Mouse (Mus musculus): ENCODE data around the gene Cdyl.

The Cdyl gene

DNA sequence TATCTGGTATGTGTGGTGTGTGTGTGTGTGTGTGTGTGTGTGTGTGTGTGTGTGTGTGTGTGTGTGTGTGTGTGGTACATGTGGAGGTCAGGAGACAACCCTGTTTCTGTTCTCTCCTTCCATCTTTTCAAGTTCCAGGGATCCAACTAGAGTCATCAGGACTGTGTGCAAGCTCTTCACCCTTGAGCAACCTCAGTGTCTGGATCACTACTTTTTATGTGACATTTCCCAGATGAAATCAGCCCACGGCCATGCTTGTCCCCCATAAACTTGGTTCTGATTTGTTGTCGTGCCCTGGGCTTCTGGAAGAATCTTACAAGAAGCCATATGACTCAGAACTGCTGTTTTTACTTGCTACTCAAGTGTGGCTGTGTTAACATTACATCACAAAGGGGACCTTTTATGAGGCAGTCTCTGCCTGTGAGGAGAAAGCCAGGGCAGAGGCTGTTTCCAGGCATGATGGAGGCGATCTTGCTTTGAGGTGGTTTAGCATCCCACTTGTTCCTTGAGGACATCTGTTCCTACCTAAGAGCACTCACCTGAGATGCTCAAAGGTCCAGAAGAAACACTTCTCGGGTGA lies at the start of gene Cdyl:
Gene Cdyl (plus strand): TSS at position 428 of the 580 bp plus-strand sequence.
- no peak for DNase-seq (ENCODE audit: low spot score in 2 of 2)

DNA sequence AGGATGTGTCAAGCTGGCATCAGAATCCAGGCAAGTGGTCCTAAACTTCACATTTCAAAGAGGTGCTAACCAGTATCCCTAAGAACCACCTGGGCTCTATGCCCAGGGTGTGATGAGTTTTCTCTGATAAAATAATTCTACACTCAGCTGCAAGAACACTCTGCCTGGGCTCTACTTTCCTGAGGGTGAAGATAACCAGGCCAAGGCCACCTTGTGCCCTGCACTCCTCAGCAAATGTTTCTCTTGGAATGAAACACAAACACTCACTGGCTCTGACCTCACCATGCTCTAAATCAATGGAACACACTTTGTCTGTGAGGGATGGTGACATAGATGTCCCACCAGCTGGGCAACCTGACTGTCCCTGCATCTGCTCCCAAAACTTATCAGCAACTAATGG lies 48.9 kb upstream of the Cdyl start:
- DNase-seq (ENCODE audit: low spot score in 2 of 2) = no peak

DNA sequence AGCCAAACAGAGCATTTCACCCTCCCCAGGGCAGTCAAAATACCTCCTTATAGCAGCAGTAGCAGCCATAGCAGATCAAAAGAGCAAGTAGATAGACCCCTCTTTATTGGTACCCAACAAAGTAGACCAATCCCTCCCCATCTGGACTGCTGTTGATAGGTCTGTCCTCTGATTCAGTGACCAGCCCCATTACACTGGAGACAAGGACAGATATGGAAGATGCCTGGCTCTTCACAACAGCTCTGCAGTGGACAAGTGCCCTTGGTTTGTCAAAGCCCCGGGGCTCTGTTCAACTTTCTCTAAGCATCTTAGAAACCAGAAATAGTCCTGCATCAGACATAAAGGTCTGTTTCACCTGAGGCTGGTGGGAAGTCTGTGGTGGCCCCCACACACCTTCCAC lies 47.1 kb upstream of the Cdyl start:
- DNase-seq (ENCODE audit: low spot score in 2 of 2) = no peak

GRCm38 (mm10) chr13:35614832-35615479 lies 44.7 kb upstream of the Cdyl start:
- DNase-seq (ENCODE audit: low spot score in 2 of 2) = no peak

DNA sequence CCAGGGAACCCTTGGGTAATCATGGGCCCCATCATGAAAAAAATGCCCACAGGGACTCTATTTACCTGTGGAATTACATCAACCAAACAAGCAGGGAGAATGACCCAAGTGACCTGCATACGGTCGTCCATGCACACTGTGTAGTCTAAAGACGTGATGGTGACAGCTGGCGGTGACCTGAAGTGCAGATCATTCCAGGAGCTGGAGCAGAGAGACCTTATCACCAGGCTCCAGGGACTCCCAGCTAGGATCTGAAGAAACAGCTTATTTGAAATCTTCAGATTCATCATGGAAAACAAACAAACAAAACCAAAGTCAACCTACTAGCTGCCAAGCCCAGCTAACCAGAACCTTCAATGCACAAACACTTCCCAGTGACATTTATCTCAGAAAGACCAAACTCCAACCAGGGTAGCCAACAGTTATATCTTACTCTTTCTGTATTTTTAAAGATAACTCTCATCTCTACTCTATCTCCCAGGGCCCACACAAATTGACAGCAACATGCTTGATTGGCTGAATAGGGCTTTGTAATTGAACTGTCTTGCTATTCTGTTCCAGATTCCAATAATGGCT lies 43.0 kb upstream of the Cdyl start:
- DNase-seq (ENCODE audit: low spot score in 2 of 2) = no peak

DNA sequence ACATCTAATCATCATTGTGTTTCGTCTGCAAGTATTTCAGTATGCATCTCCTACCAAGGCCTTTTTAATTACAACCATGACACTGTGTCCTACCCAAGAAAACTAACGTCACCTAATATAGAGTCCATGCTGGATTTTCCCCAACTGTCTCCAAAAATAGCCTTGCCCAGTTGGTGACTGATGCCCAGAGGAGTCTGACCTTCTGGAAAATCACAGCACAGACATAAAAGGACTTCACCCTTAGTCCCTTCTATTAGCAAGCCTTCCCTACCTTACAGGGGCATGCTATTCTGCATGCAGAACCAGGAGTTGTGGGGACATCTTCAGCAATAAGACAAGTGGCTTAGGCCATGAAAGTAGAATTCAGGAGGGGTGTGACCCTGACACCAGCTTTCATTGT lies 40.3 kb upstream of the Cdyl start:
- DNase-seq (ENCODE audit: low spot score in 2 of 2) = no peak

DNA sequence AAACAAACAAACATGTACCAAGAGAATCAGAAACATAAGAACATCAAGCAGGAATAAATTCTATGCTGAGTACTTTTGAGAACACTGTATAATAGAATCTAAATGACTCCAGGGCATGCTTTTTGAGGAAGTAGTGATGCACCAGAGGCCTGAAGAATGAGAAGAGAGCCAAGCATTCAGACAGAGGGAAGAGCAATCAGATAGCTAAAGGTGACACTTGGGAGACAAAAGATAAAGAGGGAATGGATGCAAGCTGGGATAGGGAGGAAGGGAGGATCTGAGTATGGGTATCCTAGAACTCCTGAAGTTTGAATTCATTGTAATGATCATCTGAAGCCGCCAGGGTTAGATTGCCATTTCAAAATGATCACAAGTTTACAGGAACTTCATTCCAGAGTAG lies 38.9 kb upstream of the Cdyl start:
- DNase-seq (ENCODE audit: low spot score in 2 of 2) = no peak

DNA sequence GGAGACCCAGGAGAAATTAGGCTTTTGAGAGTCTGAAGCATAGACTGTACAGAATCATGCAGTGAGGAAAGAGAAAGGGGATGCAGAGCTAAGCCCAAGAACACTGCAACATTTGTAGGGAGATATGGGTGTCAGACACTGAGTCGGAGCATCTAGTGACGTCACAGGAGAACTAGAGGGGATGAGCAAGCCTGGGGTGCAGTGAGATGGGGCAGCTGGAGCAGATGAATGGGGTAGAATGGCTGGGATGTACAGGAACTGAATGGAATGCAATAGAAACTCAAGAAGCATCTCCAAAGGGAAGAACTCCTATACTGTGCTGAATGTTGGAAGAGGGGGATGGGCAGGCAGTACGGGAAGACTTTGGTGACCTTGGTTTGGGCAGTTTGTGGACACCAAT lies 34.8 kb upstream of the Cdyl start:
- DNase-seq (ENCODE audit: low spot score in 2 of 2) = no peak

DNA sequence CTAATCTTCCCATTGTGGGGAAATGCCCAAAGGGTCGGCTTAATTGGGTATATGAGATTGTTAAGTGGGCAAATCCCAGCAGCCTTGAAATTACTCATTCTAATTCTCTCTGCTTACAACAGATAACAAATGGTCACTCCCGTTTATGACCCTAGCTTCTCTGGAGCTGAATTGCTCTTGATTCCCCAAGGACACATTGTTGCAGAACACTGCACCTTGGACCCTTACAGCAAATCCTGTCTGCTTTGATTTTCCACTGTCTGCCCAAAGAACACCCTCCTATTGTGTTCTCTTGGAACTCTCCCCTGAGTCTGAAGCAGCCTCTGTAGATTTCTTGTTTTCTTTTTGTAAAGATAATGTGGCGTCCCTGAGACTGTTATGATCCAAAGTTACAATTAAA lies 34.1 kb upstream of the Cdyl start:
- no peak for DNase-seq (ENCODE audit: low spot score in 2 of 2)

GRCm38 (mm10) chr13:35627319-35627718 lies 32.3 kb upstream of the Cdyl start:
- no peak for DNase-seq (ENCODE audit: low spot score in 2 of 2)

DNA sequence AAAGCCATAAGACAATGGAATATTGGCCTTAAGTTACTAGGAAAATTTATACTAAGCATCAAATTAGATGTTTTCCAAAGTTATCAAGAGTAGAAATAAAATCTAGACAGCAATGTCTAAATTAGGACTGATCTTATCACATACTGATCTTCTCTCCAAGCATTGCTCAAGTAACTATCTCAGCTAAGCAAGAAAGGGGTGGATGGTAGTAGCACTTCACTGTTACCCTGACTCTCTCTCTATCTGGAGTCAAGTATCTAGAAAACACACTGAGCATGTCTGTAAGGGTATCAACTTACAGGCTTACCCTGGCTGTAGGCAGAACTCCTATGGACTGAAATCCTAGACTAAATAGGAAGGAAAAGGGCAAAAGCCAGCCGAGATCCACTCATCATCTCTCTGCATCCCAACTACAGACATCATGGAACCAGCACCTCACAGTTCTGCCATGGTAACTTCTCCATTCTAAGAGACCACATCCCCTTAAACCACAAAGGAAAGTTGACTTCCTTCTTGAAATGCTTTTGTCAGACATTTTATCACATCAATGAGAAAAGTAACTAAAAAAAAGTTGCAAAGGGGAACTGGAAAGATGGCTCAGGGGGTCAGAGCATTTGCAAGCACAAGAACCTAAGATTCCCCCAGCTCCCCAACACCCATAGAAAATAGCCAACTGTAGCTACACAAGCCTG lies 12.4 kb upstream of the Cdyl start:
- no peak for DNase-seq (ENCODE audit: low spot score in 2 of 2)

- no peak for DNase-seq (ENCODE audit: low spot score in 2 of 2)
Observed at GRCm38 (mm10) chr13:35650284-35650872, 9.3 kb upstream of the Cdyl start.

- no peak for DNase-seq (ENCODE audit: low spot score in 2 of 2)
Observed at GRCm38 (mm10) chr13:35652851-35653250, 6.8 kb upstream of the Cdyl start.

- DNase-seq (ENCODE audit: low spot score in 2 of 2) = no peak
Observed at GRCm38 (mm10) chr13:35656853-35657252, 2.8 kb upstream of the Cdyl start.

- no peak for DNase-seq (ENCODE audit: low spot score in 2 of 2)
Observed at GRCm38 (mm10) chr13:35665456-35665855, 5.8 kb downstream of the Cdyl start.

DNA sequence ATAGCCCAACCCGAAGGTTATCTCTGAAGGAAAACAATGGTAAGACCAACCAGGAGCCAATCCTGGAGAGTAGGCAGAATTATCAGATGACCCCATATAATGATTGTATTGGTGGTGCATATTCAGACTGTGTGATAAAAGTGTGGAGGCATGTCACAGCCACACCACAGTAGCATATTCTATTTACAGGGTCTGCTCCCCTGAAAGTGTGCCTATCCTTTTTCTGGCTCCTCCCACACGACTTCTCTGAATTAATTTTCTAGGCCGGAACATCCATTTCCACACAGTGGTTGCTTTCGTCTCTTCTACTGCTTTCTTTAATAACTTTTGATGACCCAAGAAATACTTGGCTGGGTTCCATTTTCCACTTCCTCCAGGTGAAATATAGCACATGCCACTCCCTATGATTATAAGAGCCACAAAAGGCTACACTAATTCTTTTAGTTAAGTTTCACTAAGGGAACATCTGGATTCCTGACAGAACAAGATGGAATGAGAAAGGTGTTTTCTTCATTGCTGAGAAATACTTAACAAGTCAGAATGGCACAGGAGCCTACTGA lies 10.4 kb downstream of the Cdyl start:
- DNase-seq (ENCODE audit: low spot score in 2 of 2) = no peak

DNA sequence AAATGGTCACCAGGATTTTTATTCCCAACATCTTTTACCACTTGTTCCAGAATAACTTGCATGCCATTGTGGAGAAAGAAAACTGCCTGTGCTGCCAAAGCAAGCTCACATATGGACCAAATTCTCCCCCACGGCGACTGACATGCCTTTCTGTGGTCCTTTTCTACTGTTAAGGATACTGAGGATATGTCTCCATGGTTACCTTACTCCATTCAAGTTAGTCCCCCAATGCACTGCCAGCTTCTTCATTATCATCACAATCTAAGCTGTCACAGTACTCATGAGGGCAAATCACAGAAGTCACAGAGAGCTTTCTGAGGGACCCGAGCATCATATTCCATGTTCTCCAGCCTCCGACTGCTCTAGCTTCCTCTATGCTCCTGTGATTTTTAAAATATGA lies 11.2 kb downstream of the Cdyl start:
- no peak for DNase-seq (ENCODE audit: low spot score in 2 of 2)

DNA sequence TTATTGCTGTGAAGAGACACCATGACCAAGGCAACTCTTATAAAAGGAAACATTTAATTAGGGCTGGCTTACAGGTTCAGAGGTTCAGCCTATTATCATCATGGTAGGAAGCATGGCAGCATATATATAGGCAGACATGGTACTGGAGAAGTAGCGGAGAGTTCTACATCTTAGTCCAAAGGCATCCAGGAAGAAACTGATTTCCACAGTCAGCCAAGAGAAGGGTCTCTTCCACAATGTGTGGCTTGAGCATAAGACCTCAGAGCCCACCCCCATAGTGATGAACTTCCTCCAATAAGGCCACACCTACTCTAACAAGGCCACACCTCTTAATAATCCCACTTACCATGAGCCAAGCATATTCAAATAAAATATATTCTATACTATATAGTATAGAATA lies 17.3 kb downstream of the Cdyl start:
- DNase-seq (ENCODE audit: low spot score in 2 of 2) = no peak

GRCm38 (mm10) chr13:35677433-35678051 lies 17.9 kb downstream of the Cdyl start:
- DNase-seq (ENCODE audit: low spot score in 2 of 2) = no peak

GRCm38 (mm10) chr13:35678691-35679090 lies 19.1 kb downstream of the Cdyl start:
- no peak for DNase-seq (ENCODE audit: low spot score in 2 of 2)

DNA sequence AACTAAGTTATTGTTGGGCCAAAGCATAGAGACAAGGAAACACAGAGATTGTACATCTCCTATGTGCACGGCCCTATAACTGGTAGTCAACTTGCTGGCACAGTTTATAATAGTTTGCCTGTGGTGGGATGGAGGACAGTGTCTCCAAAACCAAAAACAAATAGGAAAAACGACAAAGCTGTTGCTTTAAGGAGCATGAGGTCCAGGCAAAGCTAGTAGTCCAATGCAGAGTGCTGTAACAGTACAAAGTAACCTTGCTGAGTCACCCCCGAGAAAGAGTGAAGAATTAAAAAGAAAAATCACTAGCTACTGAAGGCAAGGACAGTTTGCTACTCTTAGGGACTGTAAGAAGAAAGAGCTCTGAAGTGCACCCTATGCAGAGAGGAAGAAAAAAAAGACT lies 21.7 kb downstream of the Cdyl start:
- no peak for DNase-seq (ENCODE audit: low spot score in 2 of 2)

GRCm38 (mm10) chr13:35686273-35686672 lies 26.6 kb downstream of the Cdyl start:
- no peak for DNase-seq (ENCODE audit: low spot score in 2 of 2)
